Mouse (Mus musculus): Measurements from ENCODE around the gene Ncbp3. TPM values are rescaled to one million over a fixed set of nuclear protein-coding genes. Genes with fewer than 3 reads are reported as not detected.

Ncbp3 gene
- total and polyA plus RNA-seq, 2 experiments: 1.3 to 3.7 TPM

GRCm38 (mm10) chr11:73048030-73048876 is 670 bp downstream of the Ncbp3 start:
- 2% methylated on average over 55 of the region's 55 CpGs for WGBS
- Histone ChIP-seq H3K9ac (ENCODE audit: low read depth, low read length) (peak overlapping the region; percentile 93), H3K27ac (replicated peaks; ENCODE audit: insufficient read depth, low read depth, low read length) (peak overlapping the region; percentile 84), H3K79me2 (ENCODE audit: control insufficient read depth, insufficient read depth, low read length) (peaks cover 5% of the 10 kb centered on the region; the same call in 1 of the 2 replicates), H3K36me3 (ENCODE audit: control insufficient read depth, insufficient read depth, low read length) (peaks cover 11% of the 10 kb centered on the region), H3K4me1 (ENCODE audit: control insufficient read depth, insufficient read depth, low read length) (peaks cover 12% of the 10 kb centered on the region), H3K27me3 (ENCODE audit: control insufficient read depth, insufficient read depth, low read length) (no peaks in the 10 kb centered on the region), H3K4me3 (ENCODE audit: insufficient read depth, low read depth, low read length) (peak overlapping the region; percentile 97)
- TF ChIP-seq CTCF (IDR thresholded peaks at IDR 0.05; ENCODE audit: low read depth, low read length) (no peak), POLR2A (IDR thresholded peaks at IDR 0.05; ENCODE audit: extremely low read depth, insufficient read depth, low read length) (no peak; the same call in 1 of the 2 replicates)
- peak; percentile 18 for DNase-seq (ENCODE audit: extremely low read depth, low read depth, low spot score)

GRCm38 (mm10) chr11:73049335-73049734 is 1.8 kb downstream of the Ncbp3 start:
- Histone ChIP-seq H3K9ac (ENCODE audit: low read depth, low read length) (no peak overlapping the region), H3K4me3 (ENCODE audit: insufficient read depth, low read depth, low read length) (no peak overlapping the region), H3K4me1 (ENCODE audit: control insufficient read depth, insufficient read depth, low read length) (peaks cover 12% of the 10 kb centered on the region), H3K27ac (replicated peaks; ENCODE audit: insufficient read depth, low read depth, low read length) (no peak overlapping the region), H3K79me2 (ENCODE audit: control insufficient read depth, insufficient read depth, low read length) (peaks cover 5% of the 10 kb centered on the region; the same call in 1 of the 2 replicates), H3K27me3 (ENCODE audit: control insufficient read depth, insufficient read depth, low read length) (no peaks in the 10 kb centered on the region), H3K36me3 (ENCODE audit: control insufficient read depth, insufficient read depth, low read length) (peaks cover 20% of the 10 kb centered on the region)
- TF ChIP-seq CTCF (IDR thresholded peaks at IDR 0.05; ENCODE audit: low read depth, low read length) (peak; percentile 79), POLR2A (IDR thresholded peaks at IDR 0.05; ENCODE audit: extremely low read depth, insufficient read depth, low read length) (no peak)
- DNase-seq (ENCODE audit: extremely low read depth, low read depth, low spot score): peak; percentile 59
- 6% methylated on average over 4 of the region's 4 CpGs for WGBS

- no peak for DNase-seq (ENCODE audit: extremely low read depth, low read depth, low spot score)
- peaks cover 12% of the 10 kb centered on the region for H3K4me1 ChIP-seq (ENCODE audit: control insufficient read depth, insufficient read depth, low read length)
- no peak overlapping the region for H3K9ac ChIP-seq (ENCODE audit: low read depth, low read length)
- peaks cover 5% of the 10 kb centered on the region; the same call in 1 of the 2 replicates for H3K79me2 ChIP-seq (ENCODE audit: control insufficient read depth, insufficient read depth, low read length)
- TF ChIP-seq CTCF (IDR thresholded peaks at IDR 0.05; ENCODE audit: low read depth, low read length) (no peak), POLR2A (IDR thresholded peaks at IDR 0.05; ENCODE audit: extremely low read depth, insufficient read depth, low read length) (no peak)
- H3K27me3 ChIP-seq (ENCODE audit: control insufficient read depth, insufficient read depth, low read length): no peaks in the 10 kb centered on the region
- H3K4me3 ChIP-seq (ENCODE audit: insufficient read depth, low read depth, low read length): no peak overlapping the region
- H3K27ac ChIP-seq (replicated peaks; ENCODE audit: insufficient read depth, low read depth, low read length): no peak overlapping the region
- H3K36me3 ChIP-seq (ENCODE audit: control insufficient read depth, insufficient read depth, low read length): peaks cover 33% of the 10 kb centered on the region
- 93% methylated on average over 1 of the region's 1 CpGs for WGBS
These were observed 5.2 kb downstream of the Ncbp3 start for GRCm38 (mm10) chr11:73052795-73053194.

- Histone ChIP-seq H3K36me3 (ENCODE audit: control insufficient read depth, insufficient read depth, low read length) (peaks cover 26% of the 10 kb centered on the region), H3K27me3 (ENCODE audit: control insufficient read depth, insufficient read depth, low read length) (no peaks in the 10 kb centered on the region), H3K9ac (ENCODE audit: low read depth, low read length) (no peak overlapping the region), H3K79me2 (ENCODE audit: control insufficient read depth, insufficient read depth, low read length) (no peaks in the 10 kb centered on the region), H3K4me1 (ENCODE audit: control insufficient read depth, insufficient read depth, low read length) (no peaks in the 10 kb centered on the region), H3K4me3 (ENCODE audit: insufficient read depth, low read depth, low read length) (no peak overlapping the region), H3K27ac (replicated peaks; ENCODE audit: insufficient read depth, low read depth, low read length) (no peak overlapping the region)
- DNase-seq (ENCODE audit: extremely low read depth, low read depth, low spot score): no peak
- TF ChIP-seq POLR2A (IDR thresholded peaks at IDR 0.05; ENCODE audit: extremely low read depth, insufficient read depth, low read length) (no peak), CTCF (IDR thresholded peaks at IDR 0.05; ENCODE audit: low read depth, low read length) (no peak)
- 77% methylated on average over 5 of the region's 5 CpGs for WGBS
These were observed 10.1 kb downstream of the Ncbp3 start for GRCm38 (mm10) chr11:73057701-73058100.

- Histone ChIP-seq H3K4me1 (ENCODE audit: control insufficient read depth, insufficient read depth, low read length) (no peaks in the 10 kb centered on the region), H3K36me3 (ENCODE audit: control insufficient read depth, insufficient read depth, low read length) (peaks cover 15% of the 10 kb centered on the region), H3K4me3 (ENCODE audit: insufficient read depth, low read depth, low read length) (no peak overlapping the region), H3K27ac (replicated peaks; ENCODE audit: insufficient read depth, low read depth, low read length) (no peak overlapping the region), H3K27me3 (ENCODE audit: control insufficient read depth, insufficient read depth, low read length) (no peaks in the 10 kb centered on the region), H3K9ac (ENCODE audit: low read depth, low read length) (no peak overlapping the region), H3K79me2 (ENCODE audit: control insufficient read depth, insufficient read depth, low read length) (no peaks in the 10 kb centered on the region)
- DNase-seq (ENCODE audit: extremely low read depth, low read depth, low spot score): peak; percentile 51
- TF ChIP-seq CTCF (IDR thresholded peaks at IDR 0.05; ENCODE audit: low read depth, low read length): no peak
- WGBS: 28% methylated on average over 3 of the region's 3 CpGs
These were observed 12.0 kb downstream of the Ncbp3 start for GRCm38 (mm10) chr11:73059630-73060029.

GRCm38 (mm10) chr11:73061413-73061812 is 13.8 kb downstream of the Ncbp3 start:
- no peaks in the 10 kb centered on the region for H3K4me1 ChIP-seq (ENCODE audit: control insufficient read depth, insufficient read depth, low read length)
- peaks cover 9% of the 10 kb centered on the region; the same call in 1 of the 2 replicates for H3K36me3 ChIP-seq (ENCODE audit: control insufficient read depth, insufficient read depth, low read length)
- H3K9ac ChIP-seq (ENCODE audit: low read depth, low read length): no peak overlapping the region
- H3K27me3 ChIP-seq (ENCODE audit: control insufficient read depth, insufficient read depth, low read length): no peaks in the 10 kb centered on the region
- TF ChIP-seq CTCF (IDR thresholded peaks at IDR 0.05; ENCODE audit: low read depth, low read length) (no peak), POLR2A (IDR thresholded peaks at IDR 0.05; ENCODE audit: extremely low read depth, insufficient read depth, low read length) (no peak)
- WGBS: 95% methylated on average over 3 of the region's 3 CpGs
- no peaks in the 10 kb centered on the region for H3K79me2 ChIP-seq (ENCODE audit: control insufficient read depth, insufficient read depth, low read length)
- no peak overlapping the region for H3K4me3 ChIP-seq (ENCODE audit: insufficient read depth, low read depth, low read length)
- DNase-seq (ENCODE audit: extremely low read depth, low read depth, low spot score): no peak
- H3K27ac ChIP-seq (replicated peaks; ENCODE audit: insufficient read depth, low read depth, low read length): no peak overlapping the region
